Mouse (Mus musculus): ENCODE results near the gene Pde6b.

Pde6b gene

DNA sequence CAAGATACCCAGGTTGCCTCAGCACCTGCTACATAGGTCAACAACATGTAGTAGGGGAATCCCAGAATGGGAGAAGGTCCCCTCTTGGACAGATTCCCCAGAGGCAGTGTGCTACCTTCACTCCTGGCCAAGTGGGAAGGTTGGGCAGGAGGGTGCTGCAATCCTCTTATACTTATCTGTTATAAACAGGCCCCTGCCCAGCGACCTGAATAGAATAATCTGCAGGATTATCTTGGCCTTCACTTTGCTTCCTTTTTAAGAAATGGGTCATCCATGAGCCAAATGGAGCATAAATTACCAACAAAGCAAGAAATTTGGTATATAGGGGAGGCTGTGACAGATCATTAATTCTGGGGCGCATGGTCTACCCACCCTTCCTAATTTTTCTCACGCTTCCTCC, 1.6 kb downstream of the Pde6b start:
- no peak for ATAC-seq (ENCODE audit: low TSS enrichment)

DNA sequence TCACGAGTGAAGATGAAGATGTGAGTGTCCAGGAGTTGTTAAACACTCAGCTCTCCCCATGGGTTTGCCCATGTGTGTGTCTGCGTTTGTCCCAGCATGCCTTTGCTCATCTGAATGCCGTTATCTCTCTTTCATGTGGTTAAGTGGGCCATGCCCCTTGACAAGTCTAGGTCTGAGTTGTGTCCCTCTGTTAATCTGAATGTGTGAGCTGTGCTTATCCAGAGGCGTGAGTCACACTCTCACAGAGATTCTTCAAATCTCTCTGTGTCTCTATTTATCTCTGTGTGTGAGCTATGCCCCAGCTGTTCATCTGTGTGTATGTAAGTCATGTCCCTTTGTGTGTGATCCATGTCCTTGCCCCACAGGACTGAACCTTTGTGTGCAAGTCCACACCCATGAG, 15.3 kb downstream of the Pde6b start:
- ATAC-seq (ENCODE audit: low TSS enrichment): no peak

DNA sequence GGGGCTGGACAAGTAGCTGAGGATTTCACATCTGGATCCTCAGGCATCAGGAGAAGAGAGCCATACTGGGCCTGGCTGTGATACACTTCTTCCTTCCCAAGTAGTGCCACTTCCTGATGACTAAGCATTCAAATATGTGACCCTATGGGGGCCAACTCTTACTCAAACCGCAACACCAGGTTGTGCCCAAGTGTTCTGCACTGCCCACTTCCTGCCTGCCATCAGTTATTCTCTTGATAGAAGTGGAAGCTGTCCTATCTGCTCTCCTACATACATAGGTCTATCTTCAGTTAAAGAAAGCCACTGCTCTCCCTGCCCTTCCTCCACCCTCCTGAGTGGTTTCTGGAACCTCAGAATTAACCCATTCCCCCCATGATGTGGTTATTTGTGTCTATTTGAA, 17.3 kb downstream of the Pde6b start:
- ATAC-seq (ENCODE audit: low TSS enrichment): no peak

GRCm38 (mm10) chr5:108406977-108407376, 18.8 kb downstream of the Pde6b start:
- peak; percentile 80 for ATAC-seq (ENCODE audit: low TSS enrichment)

- ATAC-seq (ENCODE audit: low TSS enrichment): no peak
These were observed 26.5 kb downstream of the Pde6b start for GRCm38 (mm10) chr5:108414711-108415110.

- ATAC-seq (ENCODE audit: low TSS enrichment): no peak
These were observed 34.5 kb downstream of the Pde6b start for GRCm38 (mm10) chr5:108422741-108423140.

- no peak for ATAC-seq (ENCODE audit: low TSS enrichment)
These were observed 35.2 kb downstream of the Pde6b start for GRCm38 (mm10) chr5:108423427-108423826.

- ATAC-seq (ENCODE audit: low TSS enrichment): peak; percentile 87
These were observed 39.0 kb downstream of the Pde6b start for GRCm38 (mm10) chr5:108427186-108427585.

- ATAC-seq (ENCODE audit: low TSS enrichment): no peak
These were observed 43.0 kb downstream of the Pde6b start for GRCm38 (mm10) chr5:108431196-108431595.

DNA sequence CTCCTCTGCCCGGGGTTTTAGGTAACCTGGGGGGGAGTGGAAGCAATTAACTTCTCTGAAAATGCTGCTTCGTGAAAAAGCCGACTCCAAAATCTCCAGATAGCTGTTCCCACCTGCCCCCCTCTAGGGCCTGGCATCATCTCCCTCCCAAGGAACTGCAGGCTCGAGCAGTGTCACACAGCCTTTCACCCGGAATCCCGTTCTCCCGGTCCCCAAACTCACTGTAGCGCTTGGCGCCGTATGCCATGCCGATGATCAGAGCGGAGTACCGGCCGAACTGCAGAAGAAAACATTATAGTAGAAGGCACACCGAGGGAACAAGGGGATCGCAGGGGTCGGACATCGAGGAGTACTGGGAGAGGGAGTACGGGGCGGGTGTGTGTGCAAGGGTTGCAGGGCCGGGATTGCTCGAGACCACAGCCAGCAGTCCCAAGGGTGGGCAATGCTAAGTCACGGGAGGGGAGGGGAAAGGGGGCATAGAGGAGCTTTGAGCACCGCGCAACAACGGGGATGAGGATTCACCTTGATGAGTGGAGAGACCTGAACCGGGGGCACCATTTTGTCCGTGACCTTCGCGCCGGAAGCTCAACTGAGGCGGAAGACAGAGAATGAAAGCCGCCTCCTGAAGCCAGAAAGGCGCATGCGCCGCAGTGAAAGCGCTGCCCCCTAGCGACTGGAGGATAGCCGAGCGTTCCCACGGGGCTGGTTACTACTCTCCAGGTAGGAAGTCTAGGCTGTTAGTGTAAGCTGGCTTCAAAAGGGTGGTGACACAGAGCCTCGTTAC, 45.8 kb downstream of the Pde6b start, which contains the start of gene Atp5k:
Gene Atp5k (minus strand): TSS at position 645 of the 784 bp plus-strand sequence.
- peak; percentile 94 for ATAC-seq (ENCODE audit: low TSS enrichment)

DNA sequence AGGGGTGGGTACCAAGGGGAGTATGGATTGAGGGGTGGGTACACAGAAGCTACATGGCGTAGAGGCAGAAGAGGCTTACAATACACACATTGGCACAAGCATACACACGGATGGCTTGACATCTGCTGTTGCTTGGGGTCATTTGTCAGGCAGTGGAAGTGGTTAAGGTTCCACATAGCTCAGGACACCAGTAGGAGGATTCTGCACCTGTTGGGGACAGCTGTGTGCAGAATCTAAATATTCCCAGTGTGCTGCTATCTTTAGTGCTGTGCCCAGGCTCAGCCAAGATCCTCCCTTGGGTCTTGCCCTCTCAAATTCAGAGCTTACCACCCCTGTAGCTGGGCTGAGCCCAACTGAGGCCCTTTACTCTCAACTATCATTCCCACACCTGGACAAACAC, 47.9 kb downstream of the Pde6b start:
- no peak for ATAC-seq (ENCODE audit: low TSS enrichment)

GRCm38 (mm10) chr5:108446973-108447372, 58.8 kb downstream of the Pde6b start:
- ATAC-seq (ENCODE audit: low TSS enrichment): no peak

- no peak for ATAC-seq (ENCODE audit: low TSS enrichment)
These were observed 59.7 kb downstream of the Pde6b start for GRCm38 (mm10) chr5:108447857-108448256.

GRCm38 (mm10) chr5:108448785-108449668, 60.8 kb downstream of the Pde6b start, which contains the start of gene Mfsd7a:
Gene Mfsd7a (minus strand): TSS chr5:108448891.
- peak; percentile 92 for ATAC-seq (ENCODE audit: low TSS enrichment)

DNA sequence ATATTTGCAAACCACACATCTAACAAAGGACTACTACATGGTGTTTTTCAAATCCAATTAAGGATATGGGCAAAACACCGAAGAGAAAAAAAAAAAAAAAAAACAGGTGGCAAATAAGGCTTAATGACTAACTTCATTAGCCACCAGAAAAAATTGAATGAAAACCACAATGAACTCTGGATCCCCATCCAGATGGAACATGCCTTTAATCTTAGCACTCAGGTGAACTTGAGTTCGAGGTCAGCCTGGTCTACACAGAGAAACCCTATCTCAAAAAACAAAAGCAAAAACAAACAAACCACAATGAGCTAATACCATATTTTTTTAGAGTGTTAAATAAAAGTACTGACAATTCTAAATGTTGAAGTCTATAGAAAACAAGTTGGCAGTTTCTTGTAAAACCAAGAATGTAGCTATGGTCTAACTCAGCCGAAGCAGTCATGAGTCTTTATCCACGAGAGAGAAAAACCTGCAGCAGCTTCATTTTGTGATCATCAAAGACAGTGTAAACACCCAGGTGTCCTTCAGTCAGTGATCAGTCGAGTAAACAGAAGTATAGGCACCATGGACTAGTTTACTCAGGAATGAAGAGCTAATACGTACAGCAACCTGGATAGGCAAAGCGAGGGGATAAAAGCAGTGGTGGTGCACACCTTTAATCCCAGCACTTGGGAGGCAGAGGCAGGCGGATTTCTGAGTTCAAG, 62.8 kb downstream of the Pde6b start:
- ATAC-seq (ENCODE audit: low TSS enrichment): no peak

GRCm38 (mm10) chr5:108451611-108452010, 63.4 kb downstream of the Pde6b start:
- ATAC-seq (ENCODE audit: low TSS enrichment): no peak

- no peak for ATAC-seq (ENCODE audit: low TSS enrichment)
These were observed 64.2 kb downstream of the Pde6b start for GRCm38 (mm10) chr5:108452422-108452821.

DNA sequence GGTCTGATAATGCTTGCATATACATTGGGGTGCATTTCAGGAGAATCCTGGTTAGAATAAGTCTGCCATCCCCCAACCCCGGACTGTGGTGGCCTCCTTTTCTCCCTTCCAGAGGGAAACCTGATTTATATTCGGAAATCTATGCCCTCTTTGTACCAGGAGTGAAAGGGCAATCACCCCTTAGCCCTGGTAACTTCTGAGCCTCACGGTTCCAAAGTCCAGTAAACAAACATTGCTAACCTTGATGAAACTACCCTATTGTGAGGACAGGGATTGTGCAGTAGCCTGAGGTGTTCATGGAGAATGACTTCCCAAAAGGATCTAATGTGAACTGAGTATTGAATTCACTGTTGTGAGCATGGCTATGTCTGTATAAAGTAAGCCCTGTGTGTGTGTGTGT, 65.9 kb downstream of the Pde6b start:
- no peak for ATAC-seq (ENCODE audit: low TSS enrichment)

GRCm38 (mm10) chr5:108458706-108459105, 70.5 kb downstream of the Pde6b start:
- no peak for ATAC-seq (ENCODE audit: low TSS enrichment)

DNA sequence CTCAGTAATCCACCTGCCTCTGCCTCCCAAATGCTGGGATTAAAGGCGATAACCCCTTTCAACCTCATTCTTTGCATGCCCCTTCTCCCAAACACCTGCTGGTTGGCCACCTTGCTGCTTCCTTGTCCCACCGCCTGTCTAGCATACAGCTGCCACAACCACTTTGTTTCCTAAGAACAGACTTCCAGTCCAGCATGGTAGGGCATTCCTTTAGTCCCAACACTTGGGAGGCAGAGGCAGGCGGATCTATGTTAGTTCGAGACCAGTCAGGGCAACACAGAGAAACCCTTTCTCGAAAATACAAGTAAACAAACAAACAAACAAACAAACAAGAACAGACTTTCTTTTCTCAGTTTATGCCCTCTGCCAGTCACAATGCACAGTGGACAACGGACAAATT, 72.3 kb downstream of the Pde6b start:
- ATAC-seq (ENCODE audit: low TSS enrichment): no peak

DNA sequence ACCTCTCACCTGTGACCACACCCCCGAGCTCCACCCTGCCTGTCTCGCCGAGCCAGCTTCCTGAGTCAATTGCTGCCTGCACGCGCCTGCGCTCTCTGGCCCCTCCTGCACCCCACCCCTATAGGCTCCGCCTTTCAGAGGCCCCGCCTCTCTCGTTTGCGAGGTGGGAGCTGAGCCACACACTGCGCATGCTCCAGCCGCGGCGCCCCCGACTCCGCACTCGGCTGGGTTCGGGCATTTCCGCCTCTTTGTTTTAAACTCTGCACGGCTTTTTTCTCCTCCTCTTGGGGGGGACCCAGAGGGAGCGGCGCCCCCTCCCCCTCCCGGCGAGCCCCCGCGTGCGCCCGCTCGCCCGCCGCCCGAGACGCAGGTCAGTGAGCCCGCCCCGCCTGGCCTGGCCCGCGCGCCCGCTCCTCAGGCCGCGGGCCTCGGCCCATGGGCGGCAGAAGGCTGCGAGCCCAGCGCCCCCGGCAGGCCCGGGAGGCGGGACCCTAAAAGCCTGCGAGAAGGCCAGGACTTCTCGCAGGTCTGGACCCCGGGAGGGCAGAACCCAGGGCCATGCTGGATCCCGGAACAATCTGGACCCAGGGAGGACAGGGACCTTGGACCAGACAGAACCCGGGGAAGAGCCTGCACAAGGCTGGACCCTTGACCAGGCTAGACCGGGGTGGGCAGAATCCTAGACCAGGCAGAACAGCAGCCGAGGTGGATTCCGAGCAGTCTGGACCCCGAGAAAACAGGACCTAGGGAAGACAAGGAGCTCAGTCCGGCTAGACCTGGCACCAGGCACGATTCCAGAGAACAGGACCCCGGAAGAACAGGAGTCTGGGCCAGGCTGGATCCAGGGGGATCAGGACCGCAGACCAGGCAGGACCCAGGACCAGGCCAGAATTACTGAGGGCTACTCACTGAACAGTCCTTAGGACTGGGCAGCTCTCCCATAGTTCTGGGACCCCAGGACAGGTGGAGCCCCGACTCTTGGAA, 73.2 kb downstream of the Pde6b start, which contains the start of gene Pcgf3:
Gene Pcgf3 (plus strand): TSS at position 151 of the 984 bp plus-strand sequence.
- ATAC-seq (ENCODE audit: low TSS enrichment): peak; percentile 98

All from frontal cortex, adult (tissue).